Mouse (Mus musculus) granulocyte monocyte progenitor cell, adult 5-6 weeks (primary cell): ENCODE results near the gene Dusp6. TPM values are rescaled to one million over a fixed set of nuclear protein-coding genes. Genes with fewer than 3 reads are reported as not detected.

ENCODE experiments used
- ATAC-seq: replicated peaks from 2 replicates; pipeline ENCODE4 v1.8.0; 2016; ENCODE audit warnings: mild to moderate bottlenecking, moderate TSS enrichment, inconsistent platforms; ENCODE audit not compliant: poor library complexity, severe bottlenecking
- total RNA-seq, 2 experiments: library from RNA; stranded (forward) in 1 of 2; stranded (reverse) in 1 of 2; fragments of 200-712, 200-1000 nt in 1 of 2; fragments of >200 nt in 1 of 2; fragmentation: Nextera tagmentation in 1 of 2; gene quantifications; 2 replicates each; pipeline ENCODE4 v1.2.3; 2014 to 2017

Gene Dusp6
- total RNA-seq, 2 experiments from 2014 or later = 11.6 to 20.0 TPM

DNA sequence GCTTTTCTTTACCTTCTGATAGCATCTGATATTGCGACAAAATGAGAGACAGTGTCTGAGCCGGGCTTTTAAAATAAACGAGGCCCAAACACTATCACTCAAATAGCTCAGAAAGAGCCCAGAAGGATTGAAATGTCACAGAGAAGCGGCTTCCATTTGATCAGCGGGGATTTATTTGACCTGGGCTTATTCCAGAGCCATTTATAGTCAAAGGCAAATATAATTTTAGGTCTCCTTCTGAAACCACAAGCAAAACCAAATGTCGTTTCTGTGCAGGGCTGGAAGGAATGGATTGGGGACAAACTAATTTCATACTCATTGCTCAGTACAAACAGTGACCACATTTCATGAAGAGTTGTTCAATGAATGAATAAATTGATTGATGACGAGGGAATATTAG is 51.3 kb downstream of the Dusp6 start:
- ATAC-seq = no peak

GRCm38 (mm10) chr10:99317057-99317456 is 54.0 kb downstream of the Dusp6 start:
- ATAC-seq = no peak

Other genes with a start within 250 kb of the Dusp6 start
- gene Poc1b, start 156.2 kb upstream of the Dusp6 start, total RNA-seq (2014; fragmentation: Nextera tagmentation) = 42.6 and 55.4 TPM in 2 replicates
- gene Poc1b, start 156.2 kb upstream of the Dusp6 start, total RNA-seq (2017) = 13.4 and 14.6 TPM in 2 replicates
- gene Galnt4, start 155.1 kb upstream of the Dusp6 start, total RNA-seq (2014; fragmentation: Nextera tagmentation) = 6.5 and 8.3 TPM in 2 replicates
- gene Galnt4, start 155.1 kb upstream of the Dusp6 start, total RNA-seq (2017) = 12.2 and 14.5 TPM in 2 replicates
- gene Phxr2, start 136.9 kb upstream of the Dusp6 start, total RNA-seq (2014; fragmentation: Nextera tagmentation) = 0.49 TPM in 1 of 2 replicates, not detected in the other
- not detected in 2 replicates for gene Phxr2, start 136.9 kb upstream of the Dusp6 start, total RNA-seq (2017)